Mouse (Mus musculus): ENCODE results near the gene Mapk12. TPM values are rescaled to one million over a fixed set of nuclear protein-coding genes. Genes with fewer than 3 reads are reported as not detected.
A peak's percentile ranks its signal among the peaks of the same experiment; 100 is the strongest.

The Mapk12 gene
- polyA plus RNA-seq, 1 experiment: 12.8 TPM

- DNase-seq (ENCODE audit: low read depth): no peak
- TF ChIP-seq CTCF (IDR thresholded peaks at IDR 0.05; ENCODE audit: borderline replicate concordance, extremely low read depth, insufficient read depth, insufficient read length) (no peak), POLR2A (IDR thresholded peaks at IDR 0.05; ENCODE audit: borderline replicate concordance, extremely low read depth, insufficient read depth, insufficient read length, poor library complexity, severe bottlenecking) (no peak)
Measured at GRCm38 (mm10) chr15:89136461-89137155, 3.9 kb downstream of the Mapk12 start.

GRCm38 (mm10) chr15:89131316-89131715 is 9.2 kb downstream of the Mapk12 start:
- no peak for TF ChIP-seq CTCF (IDR thresholded peaks at IDR 0.05; ENCODE audit: borderline replicate concordance, extremely low read depth, insufficient read depth, insufficient read length)
- no peak for TF ChIP-seq POLR2A (IDR thresholded peaks at IDR 0.05; ENCODE audit: borderline replicate concordance, extremely low read depth, insufficient read depth, insufficient read length, poor library complexity, severe bottlenecking)

GRCm38 (mm10) chr15:89130245-89130644 is 10.3 kb downstream of the Mapk12 start:
- TF ChIP-seq CTCF (IDR thresholded peaks at IDR 0.05; ENCODE audit: borderline replicate concordance, extremely low read depth, insufficient read depth, insufficient read length) (no peak), POLR2A (IDR thresholded peaks at IDR 0.05; ENCODE audit: borderline replicate concordance, extremely low read depth, insufficient read depth, insufficient read length, poor library complexity, severe bottlenecking) (no peak)
- DNase-seq (ENCODE audit: low read depth): no peak

More at GRCm38 (mm10) chr15:89131316-89131715, 9.2 kb downstream of the Mapk12 start:
- no peak for DNase-seq (ENCODE audit: low read depth)

GRCm38 (mm10) chr15:89128382-89129350 is 11.8 kb downstream of the Mapk12 start, which contains the start of gene Hdac10:
Hdac10 (minus strand) TSS chr15:89128700.
- TF ChIP-seq CTCF (IDR thresholded peaks at IDR 0.05; ENCODE audit: borderline replicate concordance, extremely low read depth, insufficient read depth, insufficient read length) (peak; percentile 96), POLR2A (IDR thresholded peaks at IDR 0.05; ENCODE audit: borderline replicate concordance, extremely low read depth, insufficient read depth, insufficient read length, poor library complexity, severe bottlenecking) (peak; percentile 39; the same call in 1 of the 2 replicates)

GRCm38 (mm10) chr15:89127364-89127940 is 13.1 kb downstream of the Mapk12 start:
- TF ChIP-seq POLR2A (IDR thresholded peaks at IDR 0.05; ENCODE audit: borderline replicate concordance, extremely low read depth, insufficient read depth, insufficient read length, poor library complexity, severe bottlenecking): no peak
- TF ChIP-seq CTCF (IDR thresholded peaks at IDR 0.05; ENCODE audit: borderline replicate concordance, extremely low read depth, insufficient read depth, insufficient read length): no peak
- no peak for DNase-seq (ENCODE audit: low read depth)

More at GRCm38 (mm10) chr15:89128382-89129350, 11.8 kb downstream of the Mapk12 start, which contains the start of gene Hdac10:
- peak; percentile 88 for DNase-seq (ENCODE audit: low read depth)

GRCm38 (mm10) chr15:89126622-89127021 is 13.9 kb downstream of the Mapk12 start:
- no peak for TF ChIP-seq CTCF (IDR thresholded peaks at IDR 0.05; ENCODE audit: borderline replicate concordance, extremely low read depth, insufficient read depth, insufficient read length)
- no peak for TF ChIP-seq POLR2A (IDR thresholded peaks at IDR 0.05; ENCODE audit: borderline replicate concordance, extremely low read depth, insufficient read depth, insufficient read length, poor library complexity, severe bottlenecking)
- no peak for DNase-seq (ENCODE audit: low read depth)

- DNase-seq (ENCODE audit: low read depth): no peak
- TF ChIP-seq POLR2A (IDR thresholded peaks at IDR 0.05; ENCODE audit: borderline replicate concordance, extremely low read depth, insufficient read depth, insufficient read length, poor library complexity, severe bottlenecking) (no peak), CTCF (IDR thresholded peaks at IDR 0.05; ENCODE audit: borderline replicate concordance, extremely low read depth, insufficient read depth, insufficient read length) (no peak)
Measured at GRCm38 (mm10) chr15:89125351-89125750, 15.2 kb downstream of the Mapk12 start.

GRCm38 (mm10) chr15:89124312-89124711 is 16.2 kb downstream of the Mapk12 start:
- no peak for DNase-seq (ENCODE audit: low read depth)
- TF ChIP-seq CTCF (IDR thresholded peaks at IDR 0.05; ENCODE audit: borderline replicate concordance, extremely low read depth, insufficient read depth, insufficient read length): no peak
- TF ChIP-seq POLR2A (IDR thresholded peaks at IDR 0.05; ENCODE audit: borderline replicate concordance, extremely low read depth, insufficient read depth, insufficient read length, poor library complexity, severe bottlenecking): no peak

GRCm38 (mm10) chr15:89123595-89123994 is 16.9 kb downstream of the Mapk12 start:
- peak; percentile 55 for DNase-seq (ENCODE audit: low read depth)
- peak; percentile 48; the same call in 1 of the 2 replicates for TF ChIP-seq CTCF (IDR thresholded peaks at IDR 0.05; ENCODE audit: borderline replicate concordance, extremely low read depth, insufficient read depth, insufficient read length)
- no peak for TF ChIP-seq POLR2A (IDR thresholded peaks at IDR 0.05; ENCODE audit: borderline replicate concordance, extremely low read depth, insufficient read depth, insufficient read length, poor library complexity, severe bottlenecking)

- TF ChIP-seq CTCF (IDR thresholded peaks at IDR 0.05; ENCODE audit: borderline replicate concordance, extremely low read depth, insufficient read depth, insufficient read length): no peak
- TF ChIP-seq POLR2A (IDR thresholded peaks at IDR 0.05; ENCODE audit: borderline replicate concordance, extremely low read depth, insufficient read depth, insufficient read length, poor library complexity, severe bottlenecking): peak; percentile 55; the same call in 1 of the 2 replicates
- DNase-seq (ENCODE audit: low read depth): peak; percentile 98
Measured at GRCm38 (mm10) chr15:89122649-89123366, 17.7 kb downstream of the Mapk12 start, which contains the start of gene Tubgcp6. Tubgcp6 (minus strand) TSS chr15:89123112.

Measured in brain, embryonic 14.5 days (tissue).